Mouse (Mus musculus) kidney, embryonic 14.5 days (tissue): ENCODE results near the gene Rfc4. TPM values are rescaled to one million over a fixed set of nuclear protein-coding genes. Genes with fewer than 3 reads are reported as not detected.

Source experiments
- ATAC-seq: fragments of 200-750 bp; cut with Nextera tagmentation; 2 replicates; pipeline ENCODE4 v1.8.0; 2017; ENCODE audit warnings: moderate number of reproducible peaks, mild to moderate bottlenecking, moderate TSS enrichment, moderate library complexity; ENCODE audit not compliant: low FRiP score, low TSS enrichment
- H3K27ac ChIP-seq: fragments of 300-500 bp; sonication (generic); 2 replicates; pipeline ENCODE4 v1.5.1; 2014; ENCODE audit warnings: low read depth, mild to moderate bottlenecking, low read length, moderate library complexity, mixed read lengths
- H3K27me3 ChIP-seq: fragments of 300-500 bp; sonication (generic); 2 replicates; pipeline ENCODE4 v1.6.1; 2014; ENCODE audit warnings: mild to moderate bottlenecking, low read length; ENCODE audit not compliant: control insufficient read depth, insufficient read depth
- H3K36me3 ChIP-seq: fragments of 300-500 bp; sonication (generic); 2 replicates; pipeline ENCODE4 v1.6.1; 2014; ENCODE audit warnings: low read length, mixed read lengths; ENCODE audit not compliant: control insufficient read depth, insufficient read depth
- H3K4me1 ChIP-seq: fragments of 300-500 bp; sonication (generic); 2 replicates; pipeline ENCODE4 v1.6.1; 2014; ENCODE audit warnings: low read length, mixed read lengths; ENCODE audit not compliant: control insufficient read depth, insufficient read depth
- H3K4me2 ChIP-seq: fragments of 300-500 bp; sonication (generic); replicated peaks from 2 replicates; pipeline ENCODE4 v1.6.1; 2014; ENCODE audit warnings: low read depth, mild to moderate bottlenecking, low read length
- H3K4me3 ChIP-seq: fragments of 300-500 bp; sonication (generic); 2 replicates; pipeline ENCODE4 v1.5.1; 2014; ENCODE audit warnings: mild to moderate bottlenecking, low read length
- H3K9ac ChIP-seq: fragments of 300-500 bp; sonication (generic); 2 replicates; pipeline ENCODE4 v1.6.1; 2014; ENCODE audit warnings: low read depth, mild to moderate bottlenecking, low read length, moderate library complexity
- H3K9me3 ChIP-seq: fragments of 300-500 bp; sonication (generic); 2 replicates; pipeline ENCODE4 v1.6.1; 2016; ENCODE audit warnings: low read length; ENCODE audit not compliant: control insufficient read depth
- WGBS: fragments of 180-500 bp; shearing (Covaris S2); extraction: QIAGEN DNeasy Blood & Tissue Kit; methylation state at CpG from one replicate; pipeline ENCODE4 v1.1.7; 2014; 5-methylcytosine and 5-hydroxymethylcytosine counted together
- polyA plus RNA-seq: library from polyadenylated mRNA; unstranded; fragments of >200 nt; fragmentation: Nextera tagmentation; extraction: Ambion mirVana; gene quantifications from 2 replicates; pipeline ENCODE4 v1.2.1, GENCODE M21; 2014

The Rfc4 gene
- polyA plus RNA-seq, 1 experiment from 2014 or later, result 146 TPM

DNA sequence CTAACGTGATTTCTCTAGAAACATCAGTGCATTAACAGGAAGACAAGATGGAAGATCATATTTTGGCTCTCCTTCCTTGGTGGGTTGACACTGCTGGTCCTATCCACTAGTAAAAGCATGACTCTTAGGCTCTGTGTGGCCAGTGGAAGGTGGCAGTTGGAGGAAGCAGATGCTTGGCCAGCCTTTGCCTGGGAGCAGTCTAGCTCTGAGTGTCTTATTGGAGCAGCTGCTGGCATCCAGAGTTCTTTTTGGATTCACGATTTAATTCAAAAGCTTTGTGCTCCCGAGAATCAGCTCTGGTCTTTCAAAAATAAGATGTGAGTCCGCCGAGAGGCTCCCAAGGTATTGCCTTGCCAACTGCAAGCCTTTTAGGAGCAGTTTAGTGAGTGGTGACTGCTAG is 17.7 kb upstream of the Rfc4 start:
- WGBS, result 80% methylated on average over 5 of the region's 5 CpGs
- no peaks in the 10 kb centered on the region for H3K9me3 ChIP-seq
- H3K9ac ChIP-seq, result no peak overlapping the region
- no peaks in the 10 kb centered on the region for H3K36me3 ChIP-seq
- H3K27ac ChIP-seq, result no peak overlapping the region
- ATAC-seq, result no peak
- H3K4me1 ChIP-seq, result no peaks in the 10 kb centered on the region
- H3K4me3 ChIP-seq, result no peak overlapping the region
- no peak overlapping the region for H3K4me2 ChIP-seq
- H3K27me3 ChIP-seq, result no peaks in the 10 kb centered on the region

DNA sequence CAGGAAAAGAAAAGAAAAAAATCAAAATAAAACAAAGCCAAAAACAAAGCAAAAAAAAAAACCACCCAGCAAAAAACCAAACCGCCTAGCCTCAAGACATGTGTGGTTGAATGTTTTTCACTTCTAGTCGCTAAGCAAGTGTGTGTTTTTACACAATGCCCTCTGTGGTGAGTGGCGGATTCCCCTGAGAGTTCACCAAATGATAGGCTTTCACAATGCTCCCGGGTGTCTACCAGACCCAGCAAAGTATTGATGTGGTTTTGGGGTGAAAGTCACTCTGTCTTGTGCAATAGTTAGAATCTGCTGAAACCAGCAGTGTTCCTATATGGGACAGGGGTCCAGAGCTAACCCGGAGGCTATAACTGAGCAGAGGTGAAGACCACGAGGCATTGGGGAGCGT is 16.8 kb upstream of the Rfc4 start:
- H3K27ac ChIP-seq, result no peak overlapping the region
- ATAC-seq, result no peak
- H3K27me3 ChIP-seq, result no peaks in the 10 kb centered on the region
- no peak overlapping the region for H3K4me2 ChIP-seq
- no peak overlapping the region for H3K4me3 ChIP-seq
- H3K4me1 ChIP-seq, result no peaks in the 10 kb centered on the region
- WGBS, result 87% methylated on average over 7 of the region's 7 CpGs
- no peaks in the 10 kb centered on the region for H3K36me3 ChIP-seq
- no peak overlapping the region for H3K9ac ChIP-seq
- H3K9me3 ChIP-seq, result no peaks in the 10 kb centered on the region

DNA sequence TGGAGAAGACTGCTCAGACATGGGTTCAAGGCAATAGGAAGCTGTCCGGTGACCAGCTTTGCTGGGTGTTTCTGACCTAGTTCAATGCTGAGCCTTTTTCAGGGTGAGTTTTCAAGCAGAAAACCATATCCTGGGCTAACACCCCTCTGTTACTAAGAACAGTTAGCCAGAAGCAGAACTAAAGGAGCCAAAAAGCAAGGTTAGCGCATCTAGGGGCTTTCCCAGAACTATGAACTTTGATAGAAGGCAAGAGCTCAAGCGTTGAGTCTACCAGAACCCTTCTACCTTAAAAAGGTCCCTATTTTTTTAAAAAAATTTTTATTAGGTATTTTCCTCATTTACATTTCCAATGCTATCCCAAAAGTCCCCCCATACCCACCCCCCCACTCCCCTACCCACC is 13.4 kb upstream of the Rfc4 start:
- H3K4me3 ChIP-seq, result no peak overlapping the region
- H3K9ac ChIP-seq, result no peak overlapping the region
- H3K9me3 ChIP-seq, result no peaks in the 10 kb centered on the region
- no peaks in the 10 kb centered on the region for H3K27me3 ChIP-seq
- no peak for ATAC-seq
- no peaks in the 10 kb centered on the region for H3K4me1 ChIP-seq
- no peak overlapping the region for H3K27ac ChIP-seq
- no peak overlapping the region for H3K4me2 ChIP-seq
- WGBS, result 98% methylated on average over 3 of the region's 3 CpGs
- H3K36me3 ChIP-seq, result no peaks in the 10 kb centered on the region

DNA sequence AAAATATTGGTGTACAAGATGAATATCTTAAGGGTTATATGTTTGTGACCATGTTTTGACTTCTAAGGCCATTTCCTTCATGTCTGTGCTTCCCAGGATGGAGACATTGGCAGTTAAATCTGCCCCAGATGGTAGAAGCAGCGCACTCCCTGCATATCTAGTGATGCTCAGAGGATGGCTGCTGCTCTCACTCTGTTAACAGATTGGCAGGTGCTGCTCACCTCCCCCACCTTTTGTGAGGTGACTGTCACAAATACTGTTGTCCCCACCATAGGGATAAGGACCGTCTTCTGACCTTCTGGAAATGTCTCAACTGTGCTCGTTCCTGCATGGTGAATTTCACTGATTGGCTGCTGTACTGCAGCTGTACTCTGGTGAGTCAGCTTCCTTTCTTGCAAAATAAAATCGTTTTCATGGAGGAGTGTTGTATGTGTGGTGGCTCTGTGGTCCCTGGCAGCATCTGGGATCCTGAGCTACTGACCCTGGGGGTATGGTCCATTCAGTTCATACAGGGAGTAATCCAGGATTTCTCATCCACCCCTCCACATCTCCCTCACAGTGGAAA is 9.0 kb upstream of the Rfc4 start:
- H3K27me3 ChIP-seq, result no peaks in the 10 kb centered on the region
- no peaks in the 10 kb centered on the region for H3K9me3 ChIP-seq
- ATAC-seq, result no peak
- 60% methylated on average over 4 of the region's 4 CpGs for WGBS
- no peaks in the 10 kb centered on the region for H3K4me1 ChIP-seq
- H3K36me3 ChIP-seq, result no peaks in the 10 kb centered on the region
- no peak overlapping the region for H3K4me3 ChIP-seq
- H3K4me2 ChIP-seq, result no peak overlapping the region
- H3K27ac ChIP-seq, result no peak overlapping the region
- no peak overlapping the region for H3K9ac ChIP-seq

DNA sequence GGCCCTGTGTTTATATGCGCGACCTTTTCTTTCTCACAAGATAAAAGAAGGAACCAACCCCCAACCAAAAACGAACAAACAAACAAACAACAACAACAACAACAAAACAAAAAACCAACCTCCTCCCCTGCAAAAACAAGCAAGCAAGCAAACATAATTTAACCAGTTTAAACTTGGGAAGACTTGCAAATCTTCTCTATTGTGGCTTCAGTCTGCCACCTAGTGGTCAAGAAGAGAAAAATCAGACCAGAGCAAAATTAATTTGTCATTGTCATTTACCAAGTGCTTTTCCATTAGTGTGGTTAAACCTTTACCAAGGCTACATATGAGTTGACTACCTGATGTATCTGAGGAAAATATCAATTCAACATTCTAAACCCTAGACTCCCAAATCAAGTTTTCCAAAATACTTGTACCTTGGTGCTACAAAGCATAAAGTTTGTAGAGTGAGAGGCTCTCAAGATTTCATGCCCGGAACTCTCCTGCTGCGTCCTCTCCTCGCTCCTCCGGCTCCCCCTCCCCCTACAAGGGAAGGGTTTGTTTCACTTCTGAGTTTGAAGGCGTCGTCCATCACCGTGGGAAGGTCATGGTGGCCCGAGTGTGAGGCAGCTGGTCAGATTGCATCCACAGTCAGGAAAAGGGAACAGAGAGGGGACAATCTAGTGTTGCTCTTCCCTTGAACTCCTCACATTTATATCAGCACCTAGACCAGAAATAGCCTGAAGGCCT is 8.0 kb upstream of the Rfc4 start:
- no peaks in the 10 kb centered on the region for H3K4me1 ChIP-seq
- ATAC-seq, result 0 out of 2 replicates have a peak, but pooled peaks have one; percentile 43
- H3K27ac ChIP-seq, result no peak overlapping the region
- no peak overlapping the region for H3K9ac ChIP-seq
- no peaks in the 10 kb centered on the region for H3K27me3 ChIP-seq
- no peak overlapping the region for H3K4me3 ChIP-seq
- WGBS, result 23% methylated on average over 11 of the region's 11 CpGs
- H3K9me3 ChIP-seq, result no peaks in the 10 kb centered on the region
- no peaks in the 10 kb centered on the region for H3K36me3 ChIP-seq
- H3K4me2 ChIP-seq, result no peak overlapping the region

DNA sequence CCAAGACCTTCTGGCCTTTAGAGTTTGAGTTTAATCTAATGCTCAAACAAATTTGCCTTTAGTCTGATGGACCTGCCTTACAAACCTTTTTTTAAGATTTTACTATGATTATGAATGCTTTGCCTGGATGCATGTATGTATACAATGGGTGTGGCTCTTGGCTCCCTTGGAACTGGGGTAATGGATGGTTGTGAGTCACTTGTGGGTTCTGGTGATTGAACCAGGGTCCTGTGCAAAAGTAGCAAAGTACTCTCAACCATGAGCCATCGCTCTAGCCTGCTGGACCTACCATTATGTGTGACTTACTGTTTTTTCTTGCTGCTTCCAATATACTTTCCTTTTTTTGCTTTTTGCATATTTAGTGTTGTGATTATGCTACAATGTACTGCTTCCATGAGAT is 4.8 kb upstream of the Rfc4 start:
- H3K36me3 ChIP-seq, result no peaks in the 10 kb centered on the region
- WGBS, result 94% methylated on average over 1 of the region's 1 CpGs
- peaks cover 7% of the 10 kb centered on the region; the same call in 1 of the 2 replicates for H3K4me1 ChIP-seq
- no peak for ATAC-seq
- H3K4me3 ChIP-seq, result no peak overlapping the region
- no peak overlapping the region for H3K4me2 ChIP-seq
- no peak overlapping the region for H3K27ac ChIP-seq
- H3K9me3 ChIP-seq, result no peaks in the 10 kb centered on the region
- H3K9ac ChIP-seq, result no peak overlapping the region
- H3K27me3 ChIP-seq, result no peaks in the 10 kb centered on the region

DNA sequence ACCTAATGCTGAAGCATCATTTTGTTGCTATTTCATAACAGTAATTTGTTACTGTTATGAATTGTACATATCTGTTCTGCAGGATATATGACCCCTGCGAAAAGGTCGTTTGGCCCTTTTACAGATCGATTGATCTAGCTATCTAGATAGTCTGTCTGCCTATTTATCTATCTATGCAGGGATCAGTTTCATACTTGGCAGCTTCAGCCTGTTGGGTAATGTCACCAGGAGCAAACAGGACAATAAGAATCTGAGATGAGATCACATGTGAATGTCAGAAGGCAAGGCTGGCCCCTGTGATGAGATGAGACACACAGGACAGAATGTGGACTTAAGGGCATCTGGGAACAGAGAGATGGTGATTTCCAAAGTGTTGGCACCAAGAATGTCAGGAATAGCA is 2.8 kb upstream of the Rfc4 start:
- H3K36me3 ChIP-seq, result no peaks in the 10 kb centered on the region
- WGBS, result 90% methylated on average over 3 of the region's 3 CpGs
- no peak overlapping the region for H3K9ac ChIP-seq
- no peaks in the 10 kb centered on the region for H3K9me3 ChIP-seq
- H3K27me3 ChIP-seq, result no peaks in the 10 kb centered on the region
- no peak overlapping the region for H3K27ac ChIP-seq
- no peak overlapping the region for H3K4me2 ChIP-seq
- no peak overlapping the region for H3K4me3 ChIP-seq
- ATAC-seq, result no peak
- H3K4me1 ChIP-seq, result peaks cover 13% of the 10 kb centered on the region

DNA sequence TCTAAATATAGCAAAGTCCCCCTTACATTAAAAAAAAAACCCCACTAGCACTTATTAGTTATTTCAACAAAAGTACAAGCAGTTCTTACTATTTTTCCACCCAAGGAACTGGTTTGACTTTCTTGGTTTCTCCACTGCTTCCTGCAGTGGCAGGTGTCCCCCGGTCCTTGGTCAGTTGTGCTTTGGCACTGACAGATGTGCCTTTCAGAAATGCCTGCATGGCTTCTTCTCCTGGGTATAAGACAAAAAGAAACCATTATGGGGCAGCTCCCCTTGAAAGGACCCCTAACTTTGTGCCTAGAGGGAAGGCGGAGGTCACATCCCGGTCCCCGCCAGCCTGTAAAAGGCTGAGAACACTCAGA is 245 bp downstream of the Rfc4 start:
- whole genome bisulfite sequencing, result under 1% methylated on average over 4 of the region's 4 CpGs
- Histone ChIP-seq H3K9me3 (no peaks in the 10 kb centered on the region), H3K36me3 (peaks cover 16% of the 10 kb centered on the region), H3K4me2 (peak overlapping the region; percentile 85), H3K27me3 (no peaks in the 10 kb centered on the region), H3K27ac (peak overlapping the region; percentile 89), H3K9ac (peak overlapping the region; percentile 66), H3K4me3 (peak overlapping the region; percentile 62), H3K4me1 (peaks cover 13% of the 10 kb centered on the region)
- ATAC-seq, result no peak

DNA sequence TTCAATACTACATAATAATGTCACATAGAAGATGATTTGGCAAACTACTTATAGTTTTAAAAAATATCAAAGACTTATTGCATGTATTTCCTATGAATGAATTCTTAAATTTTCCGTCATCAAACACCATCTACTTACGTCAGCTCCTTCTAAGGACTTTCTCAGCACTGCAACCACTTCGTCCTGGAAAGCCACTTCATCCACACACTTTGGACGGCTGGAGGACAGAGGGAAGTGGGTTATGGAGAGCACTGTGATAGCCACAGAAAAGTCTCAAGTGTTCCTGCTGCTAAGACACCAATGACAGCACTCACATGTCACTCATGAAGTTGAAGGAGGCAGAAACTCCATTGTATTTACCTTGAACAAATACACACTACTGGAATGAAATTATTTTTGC is 3.1 kb downstream of the Rfc4 start:
- Histone ChIP-seq H3K4me1 (peaks cover 13% of the 10 kb centered on the region), H3K36me3 (peaks cover 38% of the 10 kb centered on the region), H3K9ac (no peak overlapping the region), H3K9me3 (no peaks in the 10 kb centered on the region), H3K4me2 (no peak overlapping the region), H3K27ac (no peak overlapping the region), H3K27me3 (no peaks in the 10 kb centered on the region), H3K4me3 (no peak overlapping the region)
- ATAC-seq, result no peak
- 93% methylated on average over 4 of the region's 4 CpGs for WGBS
